Mouse (Mus musculus): Measurements from ENCODE around the gene Itpr1.
"Not testable (repeated sequence)": the region's sequence is repeated elsewhere in the genome, so short reads cannot be mapped to it uniquely, and the experiment has no call there.

Itpr1 gene

GRCm38 (mm10) chr6:108557576-108558322, 344.9 kb downstream of the Itpr1 start:
- no peak for DNase-seq

- DNase-seq = not testable (repeated sequence)
Observed at GRCm38 (mm10) chr6:108559226-108559625, 346.3 kb downstream of the Itpr1 start.

- DNase-seq = no peak
Observed at GRCm38 (mm10) chr6:108562971-108563370, 350.1 kb downstream of the Itpr1 start.

GRCm38 (mm10) chr6:108565447-108565846, 352.6 kb downstream of the Itpr1 start:
- DNase-seq = not testable (repeated sequence)

GRCm38 (mm10) chr6:108566549-108566948, 353.7 kb downstream of the Itpr1 start:
- no peak for DNase-seq

- no peak for DNase-seq
Observed at GRCm38 (mm10) chr6:108569460-108570187, 356.7 kb downstream of the Itpr1 start.

GRCm38 (mm10) chr6:108570351-108571041, 357.6 kb downstream of the Itpr1 start:
- peak; percentile 88 for DNase-seq

- DNase-seq = no peak
Observed at GRCm38 (mm10) chr6:108571042-108571590, 358.2 kb downstream of the Itpr1 start.

GRCm38 (mm10) chr6:108572646-108573045, 359.8 kb downstream of the Itpr1 start:
- DNase-seq = peak; percentile 26

GRCm38 (mm10) chr6:108577056-108577455, 364.2 kb downstream of the Itpr1 start:
- no peak for DNase-seq

- no peak for DNase-seq
Observed at GRCm38 (mm10) chr6:108588426-108588825, 375.5 kb downstream of the Itpr1 start.

GRCm38 (mm10) chr6:108592227-108592626, 379.3 kb downstream of the Itpr1 start:
- no peak for DNase-seq

- DNase-seq = no peak
Observed at GRCm38 (mm10) chr6:108592636-108593035, 379.7 kb downstream of the Itpr1 start.

GRCm38 (mm10) chr6:108594171-108594841, 381.4 kb downstream of the Itpr1 start:
- DNase-seq = no peak

GRCm38 (mm10) chr6:108598691-108599090, 385.8 kb downstream of the Itpr1 start:
- DNase-seq = no peak

- DNase-seq = no peak
Observed at GRCm38 (mm10) chr6:108599317-108599716, 386.4 kb downstream of the Itpr1 start.
